Mouse (Mus musculus) forebrain, embryonic 12.5 days (tissue): ENCODE measurements around the gene Olfr543. TPM values are rescaled to one million over a fixed set of nuclear protein-coding genes. Genes with fewer than 3 reads are reported as not detected.

ENCODE experiments used
- ATAC-seq: fragments of 200-750 bp; cut with Nextera tagmentation; 2 replicates; pipeline ENCODE4 v1.8.0; 2017; ENCODE audit warnings: moderate TSS enrichment; ENCODE audit not compliant: low FRiP score
- H3K27ac ChIP-seq: fragments of 300-500 bp; sonication (generic); 2 replicates; pipeline ENCODE4 v1.5.1; 2016; ENCODE audit warnings: mild to moderate bottlenecking
- H3K27me3 ChIP-seq: fragments of 300-500 bp; sonication (generic); 2 replicates; pipeline ENCODE4 v1.6.1; 2016; ENCODE audit warnings: mild to moderate bottlenecking
- H3K36me3 ChIP-seq: fragments of 300-500 bp; sonication (generic); replicated peaks from 2 replicates; pipeline ENCODE4 v1.6.1; 2016; ENCODE audit warnings: mild to moderate bottlenecking
- H3K4me1 ChIP-seq: fragments of 300-500 bp; sonication (generic); 2 replicates; pipeline ENCODE4 v1.6.1; 2016
- H3K4me2 ChIP-seq: fragments of 300-500 bp; sonication (generic); 2 replicates; pipeline ENCODE4 v1.6.1; 2016; ENCODE audit warnings: mild to moderate bottlenecking, moderate library complexity
- H3K4me3 ChIP-seq: fragments of 300-500 bp; sonication (generic); replicated peaks from 2 replicates; pipeline ENCODE4 v1.5.1; 2016; ENCODE audit warnings: mild to moderate bottlenecking
- H3K9ac ChIP-seq: fragments of 300-500 bp; sonication (generic); 2 replicates; pipeline ENCODE4 v1.6.1; 2016; ENCODE audit warnings: mild to moderate bottlenecking
- H3K9me3 ChIP-seq: fragments of 300-500 bp; sonication (generic); 2 replicates; pipeline ENCODE4 v1.6.1; 2016
- WGBS: fragments of 180-500 bp; shearing (Covaris S2); methylation state at CpG from one replicate; pipeline ENCODE4 v1.1.7; 2016; 5-methylcytosine and 5-hydroxymethylcytosine counted together
- polyA plus RNA-seq: library from polyadenylated mRNA; unstranded; fragments of >200 nt; fragmentation: Nextera tagmentation; extraction: Ambion mirVana; gene quantifications from 2 replicates; pipeline ENCODE4 v1.2.1, GENCODE M21; 2016

The Olfr543 gene
- 0.45 and 0.89 TPM in 2 replicates for polyA plus RNA-seq

- Histone ChIP-seq H3K4me3 (no peak within 1 kb of the TSS), H3K36me3 (peaks cover 6% of the 10 kb centered on the region; the same call in 1 of the 2 replicates), H3K27ac (no peak within 1 kb of the TSS), H3K4me1 (no peaks in the 10 kb centered on the region), H3K4me2 (no peak within 1 kb of the TSS), H3K27me3 (no peaks in the 10 kb centered on the region), H3K9ac (no peak within 1 kb of the TSS), H3K9me3 (no peaks in the 10 kb centered on the region)
- WGBS: 94% methylated on average over 4 of the region's 4 CpGs
- no peak for ATAC-seq
These were observed at the start of gene Olfr543 for GRCm38 (mm10) chr7:102481579-102481978. Gene Olfr543, minus strand, starts transcription at chr7:102481679.

GRCm38 (mm10) chr7:102529052-102529451, 47.6 kb upstream of the Olfr543 start:
- Histone ChIP-seq H3K4me3 (no peak overlapping the region), H3K36me3 (no peaks in the 10 kb centered on the region), H3K9me3 (no peaks in the 10 kb centered on the region), H3K9ac (no peak overlapping the region), H3K27ac (no peak overlapping the region), H3K4me2 (no peak overlapping the region), H3K4me1 (no peaks in the 10 kb centered on the region), H3K27me3 (no peaks in the 10 kb centered on the region)
- 90% methylated on average over 1 of the region's 1 CpGs for WGBS
- no peak for ATAC-seq

- Histone ChIP-seq H3K9ac (no peak overlapping the region), H3K27ac (no peak overlapping the region), H3K9me3 (no peaks in the 10 kb centered on the region), H3K4me2 (no peak overlapping the region), H3K4me1 (peaks cover 4% of the 10 kb centered on the region; the same call in 1 of the 2 replicates), H3K27me3 (peaks cover 33% of the 10 kb centered on the region), H3K4me3 (no peak overlapping the region), H3K36me3 (no peaks in the 10 kb centered on the region)
- no peak for ATAC-seq
- 86% methylated on average over 2 of the region's 2 CpGs for WGBS
These were observed 35.5 kb upstream of the Olfr543 start for GRCm38 (mm10) chr7:102517051-102517335.

- Histone ChIP-seq H3K4me1 (peaks cover 4% of the 10 kb centered on the region; the same call in 1 of the 2 replicates), H3K36me3 (no peaks in the 10 kb centered on the region), H3K27ac (no peak overlapping the region), H3K9me3 (no peaks in the 10 kb centered on the region), H3K4me2 (no peak overlapping the region), H3K4me3 (no peak overlapping the region), H3K27me3 (peaks cover 38% of the 10 kb centered on the region), H3K9ac (no peak overlapping the region)
- WGBS: 79% methylated on average over 10 of the region's 10 CpGs
- ATAC-seq: no peak
These were observed 35.0 kb upstream of the Olfr543 start for GRCm38 (mm10) chr7:102516261-102517050.

- Histone ChIP-seq H3K4me2 (no peak overlapping the region), H3K27me3 (peaks cover 40% of the 10 kb centered on the region), H3K36me3 (no peaks in the 10 kb centered on the region), H3K27ac (no peak overlapping the region), H3K9me3 (no peaks in the 10 kb centered on the region), H3K4me1 (peaks cover 4% of the 10 kb centered on the region; the same call in 1 of the 2 replicates), H3K9ac (no peak overlapping the region), H3K4me3 (no peak overlapping the region)
- ATAC-seq: no peak
- 78% methylated on average over 4 of the region's 4 CpGs for WGBS
These were observed 32.7 kb upstream of the Olfr543 start for GRCm38 (mm10) chr7:102514144-102514543.

GRCm38 (mm10) chr7:102512814-102513435, 31.4 kb upstream of the Olfr543 start:
- H3K9me3 ChIP-seq: no peaks in the 10 kb centered on the region
- H3K4me1 ChIP-seq: peaks cover 4% of the 10 kb centered on the region; the same call in 1 of the 2 replicates
- H3K27ac ChIP-seq: no peak overlapping the region
- no peaks in the 10 kb centered on the region for H3K36me3 ChIP-seq
- peaks cover 40% of the 10 kb centered on the region for H3K27me3 ChIP-seq
- under 1% methylated on average over 54 of the region's 54 CpGs for WGBS
- H3K9ac ChIP-seq: peak overlapping the region; percentile 80
- peak overlapping the region; percentile 84 for H3K4me2 ChIP-seq
- peak overlapping the region; percentile 53 for H3K4me3 ChIP-seq
- peak; percentile 95 for ATAC-seq

- no peak for ATAC-seq
- Histone ChIP-seq H3K27me3 (peaks cover 38% of the 10 kb centered on the region), H3K36me3 (no peaks in the 10 kb centered on the region), H3K4me2 (no peak overlapping the region), H3K4me3 (no peak overlapping the region), H3K9me3 (no peaks in the 10 kb centered on the region), H3K27ac (no peak overlapping the region), H3K9ac (no peak overlapping the region), H3K4me1 (peaks cover 4% of the 10 kb centered on the region; the same call in 1 of the 2 replicates)
- WGBS: 97% methylated on average over 10 of the region's 10 CpGs
These were observed 30.4 kb upstream of the Olfr543 start for GRCm38 (mm10) chr7:102511927-102512326.

GRCm38 (mm10) chr7:102509726-102510125, 28.2 kb upstream of the Olfr543 start:
- no peak for ATAC-seq
- H3K9me3 ChIP-seq: no peaks in the 10 kb centered on the region
- WGBS: 65% methylated on average over 7 of the region's 7 CpGs

GRCm38 (mm10) chr7:102508666-102509065, 27.2 kb upstream of the Olfr543 start:
- Histone ChIP-seq H3K4me3 (no peak overlapping the region), H3K27ac (no peak overlapping the region), H3K4me1 (peaks cover 4% of the 10 kb centered on the region; the same call in 1 of the 2 replicates), H3K36me3 (no peaks in the 10 kb centered on the region), H3K27me3 (peaks cover 17% of the 10 kb centered on the region), H3K9me3 (no peaks in the 10 kb centered on the region), H3K9ac (no peak overlapping the region), H3K4me2 (no peak overlapping the region)
- ATAC-seq: no peak
- WGBS: 89% methylated on average over 6 of the region's 6 CpGs

More at GRCm38 (mm10) chr7:102509726-102510125, 28.2 kb upstream of the Olfr543 start:
- Histone ChIP-seq H3K9ac (no peak overlapping the region), H3K4me3 (no peak overlapping the region), H3K27me3 (peaks cover 28% of the 10 kb centered on the region), H3K27ac (no peak overlapping the region), H3K4me1 (peaks cover 4% of the 10 kb centered on the region; the same call in 1 of the 2 replicates), H3K36me3 (no peaks in the 10 kb centered on the region), H3K4me2 (no peak overlapping the region)

- no peaks in the 10 kb centered on the region for H3K9me3 ChIP-seq
- no peak overlapping the region for H3K9ac ChIP-seq
- no peak overlapping the region for H3K4me2 ChIP-seq
- 83% methylated on average over 9 of the region's 9 CpGs for WGBS
- no peak for ATAC-seq
- no peak overlapping the region for H3K27ac ChIP-seq
- H3K4me3 ChIP-seq: no peak overlapping the region
- H3K27me3 ChIP-seq: peaks cover 16% of the 10 kb centered on the region
- no peaks in the 10 kb centered on the region for H3K36me3 ChIP-seq
- H3K4me1 ChIP-seq: peaks cover 4% of the 10 kb centered on the region; the same call in 1 of the 2 replicates
These were observed 26.6 kb upstream of the Olfr543 start for GRCm38 (mm10) chr7:102508066-102508465.

GRCm38 (mm10) chr7:102506848-102507247, 25.4 kb upstream of the Olfr543 start:
- no peak overlapping the region for H3K4me2 ChIP-seq
- H3K27ac ChIP-seq: no peak overlapping the region
- peak; percentile 80 for ATAC-seq
- 48% methylated on average over 3 of the region's 3 CpGs for WGBS
- peaks cover 6% of the 10 kb centered on the region for H3K27me3 ChIP-seq
- no peaks in the 10 kb centered on the region for H3K4me1 ChIP-seq
- no peaks in the 10 kb centered on the region for H3K36me3 ChIP-seq
- no peaks in the 10 kb centered on the region for H3K9me3 ChIP-seq
- H3K9ac ChIP-seq: no peak overlapping the region
- H3K4me3 ChIP-seq: no peak overlapping the region

- WGBS: 84% methylated on average over 5 of the region's 5 CpGs
- H3K27me3 ChIP-seq: no peaks in the 10 kb centered on the region
- ATAC-seq: no peak
These were observed 20.5 kb upstream of the Olfr543 start for GRCm38 (mm10) chr7:102501986-102502385.

More at GRCm38 (mm10) chr7:102501986-102502385, 20.5 kb upstream of the Olfr543 start:
- H3K4me2 ChIP-seq: no peak overlapping the region
- no peak overlapping the region for H3K9ac ChIP-seq
- no peaks in the 10 kb centered on the region for H3K36me3 ChIP-seq
- H3K4me3 ChIP-seq: no peak overlapping the region
- H3K4me1 ChIP-seq: no peaks in the 10 kb centered on the region
- no peaks in the 10 kb centered on the region for H3K9me3 ChIP-seq
- no peak overlapping the region for H3K27ac ChIP-seq
